Mouse (Mus musculus) frontal cortex, postnatal 14 days (tissue): ENCODE measurements around the gene H2-Q4.
"Not testable (repeated sequence)": the region's sequence is repeated elsewhere in the genome, so short reads cannot be mapped to it uniquely, and the experiment has no call there.

Experiments used
- DNase-seq, 2 experiments: peaks; one replicate each; pipeline ENCODE4 v3.0.0; 2022; ENCODE audit warnings: low spot score in 2 of 2

H2-Q4 gene

DNA sequence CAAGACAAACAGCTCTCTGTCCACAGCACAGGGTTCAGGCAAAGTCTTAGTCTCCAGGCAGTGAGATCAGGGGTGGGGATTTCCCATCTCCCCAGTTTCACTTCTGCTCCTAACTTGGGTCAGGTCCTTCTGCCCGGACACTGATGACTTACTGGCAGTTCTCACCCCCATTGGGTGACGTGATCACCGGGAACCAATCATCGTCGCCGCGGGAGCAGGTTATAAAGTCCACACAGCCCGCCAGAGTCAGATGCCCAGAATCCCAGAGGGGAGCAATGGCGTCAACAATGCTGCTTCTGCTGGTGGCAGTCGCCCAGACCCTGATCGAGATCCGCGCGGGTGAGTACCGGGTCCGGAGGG, at the start of gene H2-Q4:
TSS of gene H2-Q4 (plus strand) at position 249 of the 360 bp plus-strand sequence.
- peak; percentile 52 to 62 for DNase-seq

DNA sequence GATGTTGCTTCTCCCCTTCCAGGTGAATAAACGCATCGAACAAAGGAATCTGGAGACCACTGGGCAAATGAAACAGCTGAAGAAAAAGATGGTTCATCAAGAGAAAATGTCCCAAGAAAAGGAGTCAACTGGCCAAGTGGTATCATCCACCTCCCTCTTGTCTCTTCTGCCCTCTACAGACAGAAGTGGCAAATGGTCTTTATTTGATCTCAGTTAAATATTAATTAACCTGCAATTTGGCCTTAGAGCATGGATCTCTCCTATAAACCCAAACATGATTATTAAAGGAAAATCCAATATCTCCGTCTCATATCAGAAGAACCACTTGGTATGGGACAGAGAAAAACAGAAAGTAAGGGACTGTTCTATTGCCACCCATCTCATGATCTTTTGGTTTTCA, 49.7 kb upstream of the H2-Q4 start:
- DNase-seq: not testable (repeated sequence)

DNA sequence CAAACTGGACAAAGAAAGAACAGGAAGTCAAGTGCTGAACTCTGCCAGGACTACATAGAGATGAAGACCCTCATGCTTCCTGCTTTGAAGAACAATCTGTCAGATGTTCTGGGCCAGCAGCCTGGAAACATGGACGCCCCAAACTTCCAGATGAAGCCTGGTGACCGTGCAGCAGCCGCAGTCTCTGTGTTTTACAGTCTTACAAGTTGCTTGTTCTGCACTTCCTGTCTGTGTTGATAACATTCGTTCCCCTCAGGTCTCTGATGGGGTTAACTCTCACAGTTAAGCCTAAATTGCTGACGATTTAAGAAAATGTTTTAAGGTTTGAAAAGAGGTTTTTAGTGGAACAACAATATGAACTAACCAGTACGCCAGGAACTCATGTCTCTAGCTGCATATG, 47.9 kb upstream of the H2-Q4 start:
- DNase-seq: not testable (repeated sequence)

DNA sequence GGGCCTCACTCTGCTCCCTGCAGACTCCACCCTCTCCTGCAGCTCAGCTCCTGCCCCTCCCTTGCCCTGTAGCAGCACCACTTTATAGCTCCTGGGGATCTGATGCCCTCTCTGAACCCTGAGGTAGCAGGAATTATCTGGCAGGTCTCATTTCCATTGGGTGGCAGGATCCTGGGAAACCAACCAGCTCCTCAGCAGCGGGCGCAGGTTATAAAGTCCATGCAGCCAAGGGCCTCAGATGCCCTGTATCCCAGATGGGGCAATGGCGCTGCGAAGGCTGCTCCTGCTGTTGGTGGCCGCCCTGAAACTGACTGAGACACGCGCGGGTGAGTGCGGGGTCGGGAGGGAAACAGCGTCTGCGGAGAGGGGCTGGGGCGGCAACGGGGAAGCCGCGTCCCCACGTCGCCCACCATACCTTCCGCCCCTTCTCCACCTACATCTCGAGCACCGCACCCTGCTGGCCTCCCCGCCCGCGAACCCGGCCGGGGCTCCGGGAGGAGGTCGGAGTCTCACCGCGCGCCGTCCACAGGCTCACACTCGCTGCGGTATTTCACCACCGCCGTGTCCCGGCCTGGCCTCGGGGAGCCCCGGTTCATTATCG, 37.2 kb upstream of the H2-Q4 start, which contains the start of gene H2-Q2:
TSS of gene H2-Q2 (plus strand) at position 172 of the 601 bp plus-strand sequence.
- DNase-seq: no peak

DNA sequence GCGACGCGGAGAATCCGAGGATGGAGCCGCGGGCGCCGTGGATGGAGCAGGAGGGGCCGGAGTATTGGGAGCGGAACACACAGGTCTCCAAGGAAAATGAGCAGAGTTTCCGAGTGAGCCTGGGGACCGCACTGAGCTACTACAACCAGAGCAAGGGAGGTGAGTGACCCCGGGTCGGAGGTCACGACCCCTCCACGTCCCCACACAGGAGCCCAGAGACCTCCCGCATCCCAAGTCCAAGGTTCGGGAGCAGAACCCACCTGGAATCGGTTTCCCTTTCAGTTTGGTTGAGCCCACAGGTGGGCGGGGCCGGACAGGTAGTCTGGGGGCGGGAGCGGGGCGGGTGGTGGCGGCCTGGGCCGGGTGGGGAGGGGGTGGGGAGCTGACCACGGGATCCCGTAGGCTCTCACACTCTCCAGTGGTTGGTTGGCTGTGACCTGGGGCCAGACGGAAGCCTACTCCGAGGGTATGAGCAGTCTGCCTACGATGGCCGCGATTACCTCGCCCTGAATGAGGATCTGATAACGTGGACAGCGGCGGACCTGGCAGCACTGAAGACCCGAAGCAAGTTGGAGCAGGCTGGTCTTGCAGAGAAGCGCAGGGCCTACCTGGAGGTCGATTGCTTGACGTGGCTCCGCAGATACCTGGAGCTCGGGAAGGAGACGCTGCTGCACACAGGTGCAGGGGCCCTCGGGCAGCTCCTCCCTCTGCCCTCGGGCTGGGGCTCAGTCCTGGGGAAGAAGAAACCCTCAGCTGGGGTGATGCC, 36.5 kb upstream of the H2-Q4 start:
- DNase-seq: no peak

DNA sequence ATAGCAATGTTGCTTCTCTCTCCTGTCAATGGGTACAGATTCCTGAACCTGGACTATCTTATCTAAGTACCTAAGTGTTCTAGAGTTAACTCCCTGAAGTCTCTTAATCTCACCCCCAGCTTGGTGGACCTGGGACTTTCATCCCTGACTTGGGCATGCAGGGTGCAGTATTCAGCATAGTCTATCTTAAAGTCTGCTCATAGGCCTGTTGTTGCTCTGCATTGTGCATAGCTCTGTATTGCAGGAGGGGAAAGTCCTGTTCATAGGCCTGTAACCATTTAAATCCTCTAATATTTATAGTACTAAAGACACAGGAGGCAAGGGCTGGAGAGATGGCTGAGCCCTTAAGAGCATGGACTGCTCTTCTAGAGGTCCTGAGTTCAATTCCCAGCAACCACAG, 31.8 kb upstream of the H2-Q4 start:
- not testable (repeated sequence) for DNase-seq

DNA sequence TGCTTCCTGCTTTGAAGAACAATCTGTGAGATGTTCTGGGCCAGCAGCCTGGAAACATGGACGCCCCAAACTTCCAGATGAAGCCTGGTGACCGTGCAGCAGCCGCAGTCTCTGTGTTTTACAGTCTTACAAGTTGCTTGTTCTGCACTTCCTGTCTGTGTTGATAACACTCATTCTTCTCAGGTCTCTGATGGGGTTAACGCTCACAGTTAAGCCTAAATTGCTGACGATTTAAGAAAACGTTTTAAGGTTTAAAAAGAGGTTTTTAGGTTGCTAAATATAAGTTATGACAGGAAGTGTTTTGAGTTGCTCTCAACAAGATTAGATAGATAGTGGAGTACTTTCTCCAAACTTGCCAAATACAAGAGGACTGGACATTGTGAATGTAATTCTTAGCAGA, 26.1 kb upstream of the H2-Q4 start:
- DNase-seq: not testable (repeated sequence)

DNA sequence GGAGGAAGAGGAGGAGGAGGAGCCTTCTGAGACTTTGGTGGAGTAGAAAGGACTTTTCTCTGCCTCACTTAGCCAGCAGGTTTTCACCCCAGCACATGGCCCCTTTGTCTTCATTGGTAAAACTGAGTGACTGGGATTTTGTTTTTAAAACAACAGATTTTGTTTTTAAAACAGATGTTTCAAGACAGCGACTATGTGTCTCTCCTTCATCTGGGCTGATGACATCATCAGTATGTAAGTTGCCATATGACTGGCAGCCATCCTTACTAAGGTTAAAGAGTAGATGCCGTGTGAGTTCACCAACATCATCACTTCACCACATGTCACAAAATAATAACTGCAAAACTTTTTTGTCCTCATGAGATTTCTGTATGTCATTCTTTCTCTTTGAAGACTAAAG, 25.3 kb upstream of the H2-Q4 start:
- no peak for DNase-seq

DNA sequence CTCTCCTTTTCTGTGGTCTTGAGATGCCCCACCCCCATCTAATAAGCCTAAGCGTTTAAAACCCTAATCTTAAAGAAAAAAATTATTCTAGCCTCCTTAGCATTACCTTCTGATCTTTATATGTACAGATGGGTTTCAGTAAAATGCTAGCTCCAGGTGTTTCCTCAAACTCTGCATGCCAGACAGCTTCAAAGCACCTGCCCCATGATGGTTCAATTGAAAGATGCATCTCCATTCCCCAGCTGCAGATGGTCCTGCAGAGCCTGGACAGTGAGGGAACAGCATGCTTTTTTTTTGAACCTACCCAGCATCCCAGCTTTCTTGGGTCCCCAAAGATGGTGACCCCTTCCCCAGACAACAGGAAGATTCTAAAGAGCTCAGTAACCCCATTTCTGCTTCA, 22.3 kb upstream of the H2-Q4 start:
- no peak for DNase-seq

DNA sequence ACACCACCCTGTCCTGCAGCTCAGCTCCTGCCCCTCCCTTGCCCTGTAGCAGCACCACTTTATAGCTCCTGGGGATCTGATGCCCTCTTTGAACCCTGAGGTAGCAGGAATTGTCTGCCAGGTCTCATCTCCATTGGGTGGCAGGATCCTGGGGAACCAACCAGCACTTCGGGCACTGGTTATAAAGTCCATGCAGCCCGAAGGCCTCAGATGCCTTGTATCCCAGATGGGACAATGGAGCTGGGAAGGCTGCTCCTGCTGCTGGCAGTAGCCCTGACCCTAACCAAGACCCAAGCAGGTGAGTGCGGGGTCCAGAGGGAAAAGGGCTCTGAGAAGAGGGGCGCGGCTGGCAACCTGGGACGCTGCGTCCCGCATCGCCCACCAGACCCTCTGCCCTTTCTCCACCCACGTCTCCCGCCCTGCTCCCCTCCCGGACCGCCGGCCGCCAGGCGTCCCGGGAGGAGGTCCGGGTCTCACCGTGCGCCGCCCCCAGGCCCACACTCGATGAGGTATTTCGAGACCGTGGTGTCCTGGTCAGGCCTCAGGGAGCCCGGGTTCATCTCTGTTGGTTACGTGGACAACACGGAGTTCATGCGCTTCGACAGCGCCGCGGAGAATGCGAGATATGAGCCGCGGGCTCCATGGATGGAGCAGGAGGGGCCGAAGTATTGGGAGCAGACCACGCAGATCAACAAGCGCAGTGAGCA, 20.5 kb upstream of the H2-Q4 start:
- DNase-seq: no peak

DNA sequence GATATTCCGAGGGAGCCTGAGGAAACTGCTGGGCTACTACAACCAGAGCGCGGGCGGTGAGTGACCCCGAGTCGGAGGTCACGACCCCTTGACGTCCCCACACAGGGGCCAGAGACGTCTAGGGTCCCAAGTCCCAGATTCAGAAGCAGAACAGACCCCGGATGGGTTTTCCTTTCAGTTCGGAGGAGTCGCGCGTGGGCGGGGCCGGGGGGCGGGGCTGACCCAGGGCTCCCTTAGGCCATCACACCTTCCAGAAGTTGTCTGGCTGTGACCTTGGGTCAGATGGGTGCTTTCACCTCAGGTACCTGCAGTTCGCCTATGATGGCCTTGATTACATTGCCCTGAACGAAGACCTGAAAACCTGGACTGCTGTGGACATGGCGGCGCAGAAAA, 20.0 kb upstream of the H2-Q4 start:
- no peak for DNase-seq

DNA sequence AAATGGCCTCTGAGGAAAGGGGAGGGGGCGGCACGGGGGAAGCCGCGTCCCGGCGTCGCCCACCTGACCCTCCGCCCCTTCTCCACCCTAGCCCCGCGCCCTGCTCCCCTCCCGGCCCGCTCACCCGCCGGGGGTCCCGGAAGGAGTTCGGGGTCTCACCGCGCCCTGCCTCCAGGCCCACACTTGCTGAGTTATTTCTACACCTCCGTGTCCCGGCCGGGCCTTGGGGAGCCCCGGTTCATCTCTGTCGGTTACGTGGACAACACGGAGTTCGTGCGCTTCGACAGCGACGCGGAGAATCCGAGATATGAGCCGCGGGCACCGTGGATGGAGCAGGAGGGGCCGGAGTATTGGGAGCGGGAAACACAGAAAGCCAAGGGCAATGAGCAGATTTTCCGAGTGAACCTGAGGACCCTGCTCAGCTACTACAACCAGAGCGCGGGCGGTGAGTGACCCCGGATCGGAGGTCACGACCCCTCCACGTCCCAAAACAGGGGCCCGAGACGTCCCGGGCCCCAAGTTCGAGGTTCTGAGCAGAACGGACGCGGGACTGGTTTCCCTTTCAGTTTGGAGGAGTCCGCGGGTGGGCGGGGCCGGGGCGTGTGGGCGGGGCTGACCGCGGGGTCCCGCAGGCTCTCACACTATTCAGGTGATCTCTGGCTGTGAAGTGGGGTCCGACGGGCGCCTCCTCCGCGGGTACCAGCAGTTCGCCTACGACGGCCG, 473 bp downstream of the H2-Q4 start:
- no peak for DNase-seq

DNA sequence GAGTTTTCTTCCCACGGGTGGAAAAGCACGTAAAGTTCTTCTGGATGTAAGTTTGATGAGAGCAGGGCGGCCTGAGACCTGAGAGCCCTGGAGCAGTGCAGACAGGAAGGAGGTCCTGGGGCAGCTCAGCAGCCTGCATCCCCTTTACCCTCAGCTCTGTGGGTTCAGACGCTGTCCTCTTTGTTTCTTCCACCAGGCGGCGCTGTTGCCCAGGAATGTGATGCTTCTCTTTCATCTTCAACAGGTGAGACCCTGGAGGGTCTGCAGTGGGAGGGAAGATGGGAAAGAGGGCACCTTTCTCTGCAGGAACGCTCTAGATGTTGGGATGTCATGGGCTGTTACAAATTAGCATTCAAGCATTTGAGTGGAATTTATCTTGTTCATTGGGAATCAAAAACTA, 10.4 kb downstream of the H2-Q4 start:
- not testable (repeated sequence) for DNase-seq

DNA sequence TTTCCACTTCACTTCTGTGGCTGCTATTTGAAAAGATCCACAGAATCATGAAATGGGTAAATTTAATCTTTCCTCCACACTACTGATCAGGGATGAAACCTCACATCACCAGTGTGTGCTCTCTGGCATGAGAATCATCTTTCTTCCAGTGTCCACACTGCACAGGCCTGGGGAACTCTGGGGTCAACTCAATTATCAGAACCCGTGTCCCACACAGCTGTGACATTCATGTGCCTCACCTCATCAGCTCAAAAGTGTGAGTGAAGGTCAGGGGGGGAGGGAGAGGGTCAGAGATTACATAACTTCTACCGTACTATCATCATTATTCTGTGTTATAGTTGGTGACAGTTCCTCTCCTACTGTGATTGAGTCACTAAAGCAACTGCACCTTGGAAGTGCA, 13.3 kb downstream of the H2-Q4 start:
- not testable (repeated sequence) for DNase-seq

DNA sequence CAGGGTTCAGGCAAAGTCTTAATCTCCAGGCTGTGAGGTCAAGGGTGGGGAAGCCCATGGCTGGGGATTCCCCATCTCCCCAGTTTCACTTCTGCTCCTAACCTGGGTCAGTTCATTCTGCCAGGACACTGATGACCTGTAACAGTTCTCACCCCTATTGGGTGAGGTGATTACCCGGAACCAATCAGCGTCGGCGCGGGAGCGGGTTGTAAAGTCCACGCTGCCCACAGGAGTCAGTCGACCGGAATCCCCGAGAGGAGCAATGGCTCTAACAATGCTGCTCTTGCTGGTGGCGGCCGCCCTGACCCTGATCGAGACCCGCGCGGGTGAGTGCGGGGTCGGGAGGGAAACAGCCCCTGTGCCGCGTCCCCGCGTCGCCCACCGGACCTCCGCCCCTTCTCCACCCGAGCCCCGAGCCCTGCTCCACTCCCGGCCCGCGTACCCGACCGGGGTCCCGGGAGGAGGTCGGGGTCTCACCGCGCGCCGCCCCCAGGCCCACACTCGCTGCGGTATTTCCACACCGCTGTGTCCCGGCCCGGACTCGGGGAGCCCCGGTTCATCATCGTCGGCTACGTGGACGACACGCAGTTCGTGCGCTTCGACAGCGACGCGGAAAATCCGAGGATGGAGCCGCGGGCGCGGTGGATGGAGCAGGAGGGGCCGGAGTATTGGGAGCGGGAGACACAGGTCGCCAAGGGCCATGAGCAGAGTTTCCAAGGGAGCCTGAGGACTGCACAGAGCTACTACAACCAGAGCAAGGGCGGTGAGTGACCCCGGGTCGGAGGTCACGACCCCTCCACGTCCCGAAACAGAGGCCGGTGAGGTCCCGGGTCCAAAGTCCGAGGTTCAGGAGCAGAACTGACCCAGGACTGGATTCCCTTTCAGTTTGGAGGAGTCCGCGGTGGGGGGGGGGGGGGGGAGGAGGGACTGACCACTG, 14.7 kb downstream of the H2-Q4 start:
- DNase-seq: not testable (repeated sequence)

DNA sequence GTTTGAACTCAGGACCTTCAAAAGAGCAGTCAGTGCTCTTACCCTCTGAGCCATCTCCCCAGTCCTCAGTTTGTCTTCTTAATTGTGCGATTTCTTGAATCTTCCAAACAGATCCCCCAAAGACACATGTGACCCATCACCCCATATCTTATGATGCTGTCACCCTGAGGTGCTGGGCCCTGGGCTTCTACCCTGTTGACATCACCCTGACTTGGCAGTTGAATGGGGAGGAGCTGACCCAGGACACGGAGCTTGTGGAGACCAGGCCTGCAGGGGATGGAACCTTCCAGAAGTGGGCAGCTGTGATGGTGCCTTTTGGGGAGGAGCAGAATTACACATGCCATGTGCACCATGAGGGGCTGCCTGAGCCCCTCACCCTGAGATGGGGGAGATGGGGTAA, 17.5 kb downstream of the H2-Q4 start:
- not testable (repeated sequence) for DNase-seq

DNA sequence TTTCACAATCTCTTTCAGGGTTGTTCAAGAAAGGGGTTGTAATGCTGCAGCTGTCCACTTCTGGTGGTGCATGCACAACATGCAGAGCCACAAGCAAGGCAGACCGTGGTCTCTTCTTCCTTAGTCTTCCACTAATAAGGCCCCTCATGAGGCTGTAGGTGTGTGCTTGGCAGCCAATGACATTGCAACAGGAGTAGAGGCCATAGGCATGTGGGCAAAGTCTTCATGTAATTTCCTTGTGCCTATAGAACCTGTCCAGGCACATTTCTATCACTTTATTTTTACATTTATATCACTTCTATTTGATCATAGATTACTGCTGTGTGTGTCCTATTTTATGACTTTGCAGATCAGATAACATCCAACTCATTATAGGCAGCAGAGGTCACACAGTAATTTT, 33.6 kb downstream of the H2-Q4 start:
- not testable (repeated sequence) for DNase-seq

DNA sequence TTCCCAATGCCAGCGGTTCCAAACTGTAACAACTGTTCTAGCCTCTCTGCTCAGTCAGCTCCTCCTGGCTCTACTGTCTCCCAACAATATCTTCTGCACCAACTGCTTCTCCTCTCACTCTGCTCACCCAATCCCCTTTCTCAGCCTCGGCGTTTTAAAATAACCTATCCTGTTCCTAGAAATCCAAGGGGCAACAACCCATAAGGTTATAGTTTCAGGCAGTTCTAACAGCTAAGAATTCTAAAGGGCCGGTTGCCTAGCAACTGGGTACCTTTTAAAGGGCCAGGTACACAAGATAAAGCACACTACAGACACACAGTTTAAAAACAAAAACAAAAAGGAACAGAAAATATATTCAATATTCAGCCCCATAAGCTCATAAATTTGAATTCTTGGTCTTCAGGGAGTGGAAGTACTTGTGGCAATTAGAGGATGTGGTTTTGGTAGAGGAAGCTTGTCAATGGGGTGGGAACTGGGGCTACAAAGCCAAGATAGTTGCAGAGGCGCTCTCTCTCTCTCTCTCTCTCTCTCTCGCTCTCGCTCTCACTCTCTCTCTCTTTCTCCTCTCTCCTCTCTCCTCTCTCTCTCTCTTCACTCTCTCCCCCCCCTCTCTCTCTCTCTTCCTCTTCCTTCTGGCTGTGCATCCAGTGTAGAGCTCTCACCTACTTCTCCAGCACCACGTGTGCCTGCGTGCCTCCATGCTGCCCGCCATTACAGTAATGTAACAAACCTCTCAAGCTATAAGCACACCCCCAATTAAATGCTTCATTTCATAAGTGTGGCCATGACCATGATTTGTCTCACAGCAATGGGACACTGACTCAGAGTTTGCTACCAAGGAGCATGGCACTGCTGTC, 36.1 kb downstream of the H2-Q4 start:
- DNase-seq: not testable (repeated sequence)

DNA sequence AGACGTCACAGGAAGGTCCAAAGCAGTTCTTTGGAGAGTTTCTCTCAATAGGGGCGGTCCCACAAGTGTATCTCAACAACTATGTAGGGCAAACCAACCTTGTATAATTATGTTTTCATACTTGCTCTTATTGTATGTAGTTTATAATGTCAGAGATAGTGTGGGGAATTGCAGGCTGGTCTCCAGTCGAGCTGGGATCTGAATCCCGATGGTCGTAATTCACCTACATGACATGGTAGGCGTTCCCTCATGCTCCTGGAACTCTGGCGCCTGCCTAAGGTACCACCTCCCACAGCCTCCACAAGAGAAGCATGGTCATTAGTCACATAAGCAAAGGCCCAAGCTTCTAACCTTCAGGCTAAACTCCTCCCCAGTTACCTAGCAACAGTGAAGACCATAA, 39.4 kb downstream of the H2-Q4 start:
- DNase-seq: no peak

DNA sequence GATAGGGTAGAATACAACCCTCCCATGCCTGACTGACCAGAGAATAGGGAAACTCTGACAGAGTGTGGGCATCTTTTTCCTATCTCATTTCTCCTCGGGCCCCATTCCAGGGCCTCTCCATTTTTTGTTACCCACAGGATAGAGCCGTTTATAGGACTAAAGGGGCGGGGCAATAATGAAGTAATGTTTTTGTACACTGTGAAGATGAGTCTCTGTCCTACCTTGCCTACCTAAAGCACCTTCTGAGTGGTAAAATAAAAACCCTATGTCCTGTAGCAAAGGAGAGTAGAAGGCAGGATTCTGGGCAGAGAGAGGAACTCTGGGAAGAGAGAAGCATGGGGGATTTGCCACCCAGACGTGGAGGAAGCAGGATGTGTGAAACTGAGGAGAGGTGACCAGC, 40.1 kb downstream of the H2-Q4 start:
- not testable (repeated sequence) for DNase-seq
